Mouse (Mus musculus) retina, postnatal 1 day (tissue): Measurements from ENCODE around the gene Tarsl2.

ENCODE experiments used
- DNase-seq: peaks from one replicate; pipeline ENCODE4 v3.0.0-alpha.2; 2012

The Tarsl2 gene

DNA sequence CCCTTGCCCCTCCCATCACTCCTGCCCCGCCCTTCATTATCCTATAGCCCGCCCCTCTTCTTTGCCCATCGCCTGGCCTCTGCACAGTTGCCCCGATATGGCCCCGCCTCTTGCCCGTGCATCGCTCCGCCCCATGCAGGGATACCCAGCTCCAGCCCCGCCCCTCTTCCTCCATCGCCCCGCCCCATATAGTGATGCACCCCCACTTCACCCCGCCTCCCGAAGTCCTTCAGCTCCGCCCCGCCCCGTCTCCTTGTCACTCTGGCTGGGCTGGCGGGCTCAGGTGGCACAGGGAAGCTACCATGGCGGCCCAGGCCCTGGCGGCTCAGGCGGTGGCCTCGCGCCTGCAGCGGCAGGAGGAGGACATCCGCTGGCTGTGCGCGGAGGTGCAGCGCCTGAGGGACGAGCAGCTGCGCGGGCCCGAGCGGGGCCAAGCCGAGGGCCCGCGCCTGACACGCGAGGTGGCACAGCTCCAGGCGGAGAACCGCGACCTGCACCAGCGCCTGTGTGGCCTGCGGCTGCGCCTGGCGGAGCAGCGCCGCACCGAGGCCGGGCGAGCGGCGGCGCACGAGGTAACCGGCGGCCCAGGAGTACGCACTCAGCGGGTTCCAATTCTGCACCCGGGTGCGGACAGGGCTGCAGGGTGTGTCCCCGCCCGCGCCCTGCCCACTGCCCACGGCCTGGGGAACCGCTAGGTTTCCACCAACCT, at the start of gene Tarsl2:
Gene Tarsl2 (plus strand): TSS at position 256 of the 709 bp plus-strand sequence.
- peak; percentile 97 for DNase-seq

DNA sequence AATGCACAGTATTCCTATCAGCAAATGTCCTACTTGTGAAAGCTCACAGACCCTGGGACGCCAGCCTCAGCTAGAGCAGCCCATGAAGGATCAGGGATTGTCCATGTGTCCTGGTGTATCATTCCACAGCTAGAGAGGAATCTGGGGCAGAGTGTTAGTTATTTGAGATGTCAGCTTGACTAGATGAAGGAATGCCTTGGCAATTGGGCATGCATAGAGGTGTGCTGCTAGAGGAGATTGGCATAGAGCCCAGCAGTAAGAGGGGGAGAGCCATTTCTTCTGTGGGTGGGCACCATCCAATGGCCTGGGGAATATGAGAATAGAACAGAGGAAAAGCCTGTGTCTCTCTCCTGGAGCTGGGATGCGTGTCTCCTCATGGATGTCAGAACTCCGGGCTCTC, 38.6 kb upstream of the Tarsl2 start:
- no peak for DNase-seq

DNA sequence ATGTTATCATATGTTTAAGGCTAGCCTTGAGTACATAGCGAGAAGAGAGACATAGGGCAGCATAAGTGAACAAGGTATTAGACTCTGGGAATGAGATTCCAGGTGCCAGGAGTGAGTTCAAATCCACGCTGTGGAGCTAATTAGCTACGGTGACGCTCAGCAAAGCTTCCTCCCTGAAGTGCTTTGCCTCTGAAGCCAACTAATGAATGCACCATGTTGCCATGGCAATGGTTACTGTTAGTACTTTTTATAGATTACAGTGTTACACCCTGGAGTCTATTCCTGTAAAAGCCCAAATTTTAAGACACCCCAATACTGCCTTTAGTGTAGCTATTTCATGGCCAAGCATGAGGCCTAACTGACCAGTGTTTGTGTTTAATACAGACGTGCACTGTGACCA, 37.7 kb upstream of the Tarsl2 start:
- no peak for DNase-seq

GRCm38 (mm10) chr7:65610171-65610570, 34.5 kb upstream of the Tarsl2 start:
- DNase-seq, result peak; percentile 50

GRCm38 (mm10) chr7:65610673-65611072, 34.0 kb upstream of the Tarsl2 start:
- DNase-seq, result no peak

GRCm38 (mm10) chr7:65611298-65611697, 33.4 kb upstream of the Tarsl2 start:
- DNase-seq, result no peak

- DNase-seq, result no peak
These were observed 31.0 kb upstream of the Tarsl2 start for GRCm38 (mm10) chr7:65613723-65614122.

DNA sequence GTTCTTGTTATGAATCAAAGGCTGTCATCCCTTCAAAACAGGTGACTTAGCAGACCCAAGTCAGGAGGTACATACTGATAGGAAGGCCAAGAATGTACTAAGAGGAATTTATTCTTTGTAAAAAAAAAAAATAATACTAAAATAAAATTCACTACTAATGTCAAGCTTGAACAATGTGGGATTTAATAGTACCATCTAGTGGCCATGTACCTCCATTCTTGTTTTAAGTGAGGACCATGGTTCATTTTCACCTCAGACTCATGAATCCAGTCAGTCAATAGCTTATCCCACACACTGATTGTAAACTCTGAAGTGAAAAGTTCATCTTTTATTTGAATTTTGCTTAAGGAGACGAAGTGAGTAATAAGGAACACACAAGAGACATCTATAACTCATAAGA, 25.9 kb upstream of the Tarsl2 start:
- DNase-seq, result no peak

DNA sequence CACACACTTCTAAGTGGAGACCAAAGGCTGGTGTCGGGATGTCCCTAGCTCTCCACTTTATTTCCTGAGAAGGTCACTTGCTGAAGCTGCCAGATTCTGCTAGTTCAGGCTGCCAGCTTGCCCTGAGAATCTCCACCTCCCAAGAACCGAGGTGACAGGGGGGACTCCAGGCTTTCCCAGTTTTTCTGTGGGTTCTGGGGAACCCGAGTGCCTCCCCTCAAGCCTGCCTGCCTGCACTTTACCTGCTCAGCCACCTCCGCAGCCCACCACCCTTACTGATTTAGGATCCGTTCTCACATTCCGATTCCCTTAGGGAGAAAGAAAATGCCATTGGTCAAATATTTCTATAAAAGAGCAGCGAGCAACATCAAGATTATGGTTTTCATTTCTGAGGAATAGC, 24.0 kb upstream of the Tarsl2 start:
- no peak for DNase-seq

DNA sequence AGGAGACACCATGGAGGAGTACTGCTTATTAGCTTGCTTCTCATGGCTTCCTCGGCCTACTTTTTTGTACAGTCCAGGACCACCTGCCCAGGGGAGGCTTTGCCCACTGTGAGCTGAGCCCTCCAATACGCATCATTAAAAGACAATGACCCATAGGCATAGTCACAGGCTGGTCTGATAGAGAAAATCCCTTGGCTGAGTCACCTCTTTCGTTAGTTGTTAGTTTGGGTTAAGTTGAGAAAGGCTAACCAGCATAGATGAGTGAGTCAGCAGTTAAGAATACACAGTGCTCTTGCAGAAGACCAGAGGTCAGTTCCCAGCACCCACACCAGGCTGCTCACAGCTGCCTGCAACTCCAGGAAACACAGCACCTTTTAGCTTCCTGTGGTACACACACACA, 21.4 kb upstream of the Tarsl2 start:
- DNase-seq, result no peak

DNA sequence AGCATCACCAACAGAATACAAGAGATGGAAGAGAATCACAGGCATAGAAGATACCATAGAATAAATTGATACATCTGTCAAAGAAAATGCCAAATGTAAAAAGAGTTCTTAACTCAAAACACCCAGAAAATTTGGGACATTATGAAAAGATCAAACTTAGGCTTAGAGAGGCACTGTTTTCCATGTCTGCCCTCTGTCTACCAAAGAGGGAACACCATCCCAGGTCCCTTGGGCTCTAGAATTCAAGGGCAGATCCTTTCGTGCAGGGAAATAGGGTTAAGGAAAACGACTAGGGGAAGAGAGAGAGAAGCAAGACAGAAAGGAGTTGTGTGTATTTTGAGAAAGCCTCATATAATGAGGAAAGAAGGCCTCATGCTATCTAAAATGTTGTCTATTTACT, 19.2 kb upstream of the Tarsl2 start:
- no peak for DNase-seq

GRCm38 (mm10) chr7:65629846-65630245, 14.9 kb upstream of the Tarsl2 start:
- no peak for DNase-seq

DNA sequence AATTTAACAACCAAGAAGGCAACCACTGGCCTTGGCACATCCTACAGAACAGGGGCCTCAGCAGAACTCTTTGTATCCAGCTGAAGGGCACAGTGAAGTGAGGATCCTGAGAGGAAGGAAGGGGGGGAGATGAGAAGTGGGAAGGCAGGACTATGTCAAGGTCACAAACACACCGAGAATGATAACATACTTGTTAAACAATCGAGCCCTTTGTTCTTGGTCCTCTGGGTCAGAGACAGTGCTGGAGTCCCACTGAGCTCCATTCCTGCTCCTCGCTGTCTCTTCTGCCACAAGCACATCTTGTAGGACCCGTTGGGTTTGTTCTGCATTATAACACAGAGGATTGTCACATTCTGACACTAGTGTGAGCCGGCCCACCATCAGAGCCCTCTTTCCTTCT, 14.0 kb upstream of the Tarsl2 start:
- peak; percentile 36 for DNase-seq

DNA sequence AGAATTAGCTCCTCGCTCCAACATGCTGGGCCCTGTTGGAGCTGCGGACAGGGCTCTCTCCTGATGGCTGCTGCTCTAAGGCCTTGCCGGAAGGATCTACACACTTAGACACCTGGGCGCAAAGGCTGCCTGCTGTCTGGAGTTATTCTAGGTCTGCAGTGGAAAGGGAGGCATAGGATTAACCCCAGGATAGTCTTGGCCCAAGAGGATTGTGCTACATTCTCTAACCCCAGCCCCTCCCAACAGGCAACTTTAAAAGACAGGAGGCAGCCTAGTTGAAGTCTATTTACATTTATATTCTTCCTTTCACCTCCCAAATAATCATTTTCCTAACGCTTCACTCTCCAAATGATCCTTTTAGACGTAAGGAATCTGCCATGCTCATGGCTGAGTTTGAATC, 8.9 kb upstream of the Tarsl2 start:
- DNase-seq, result no peak

- peak; percentile 65 for DNase-seq
These were observed 8.3 kb upstream of the Tarsl2 start for GRCm38 (mm10) chr7:65636356-65636880.

- DNase-seq, result peak; percentile 76
These were observed 6.4 kb upstream of the Tarsl2 start for GRCm38 (mm10) chr7:65638170-65638770.

DNA sequence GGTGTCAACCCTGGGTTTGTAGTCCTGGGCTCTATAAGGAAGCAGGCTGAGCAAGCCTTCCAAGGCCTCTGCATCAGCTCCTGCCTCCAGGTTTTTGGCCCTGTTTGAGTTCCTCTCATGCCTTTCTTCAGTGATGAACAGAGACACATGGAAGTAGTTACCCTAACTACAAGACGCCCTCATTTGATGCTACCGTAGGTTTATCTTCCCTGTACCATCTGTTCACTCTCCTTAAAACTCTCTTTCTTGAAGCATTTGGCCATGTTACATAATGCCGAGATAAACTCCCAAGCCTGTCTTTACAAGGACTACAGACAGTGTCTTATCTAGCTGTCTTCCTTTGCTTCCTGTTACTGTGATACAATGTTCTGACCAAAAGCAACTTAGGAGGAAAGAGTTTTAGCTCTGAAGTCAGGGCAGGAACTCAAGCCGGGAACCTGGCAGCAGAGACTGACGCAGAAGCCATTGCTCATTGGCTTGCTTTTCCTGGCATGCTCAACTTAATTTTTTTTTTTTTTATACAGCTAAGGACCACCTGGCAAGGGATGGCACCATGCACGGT, 4.8 kb upstream of the Tarsl2 start:
- DNase-seq, result no peak

DNA sequence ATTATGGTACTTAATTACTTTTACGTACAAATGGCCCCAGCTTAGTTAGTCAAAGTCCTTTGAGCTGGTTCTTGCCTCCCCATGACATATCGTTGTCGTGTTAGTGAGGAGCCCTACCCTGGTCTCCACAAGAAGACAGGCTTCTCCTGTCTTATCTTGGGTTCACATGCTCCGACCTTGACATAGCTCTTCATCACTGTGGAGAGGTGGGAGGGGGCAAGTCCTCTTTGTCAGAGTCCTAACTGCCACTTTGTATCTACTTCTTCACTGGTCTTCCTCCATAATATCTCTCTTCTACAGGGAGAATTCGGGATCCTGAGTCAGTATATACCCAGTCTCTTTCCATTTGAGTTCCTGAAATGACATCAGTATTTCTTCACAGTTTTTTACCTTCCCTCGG, 4.0 kb upstream of the Tarsl2 start:
- no peak for DNase-seq

- peak; percentile 41 for DNase-seq
These were observed 2.1 kb upstream of the Tarsl2 start for GRCm38 (mm10) chr7:65642371-65643304.

DNA sequence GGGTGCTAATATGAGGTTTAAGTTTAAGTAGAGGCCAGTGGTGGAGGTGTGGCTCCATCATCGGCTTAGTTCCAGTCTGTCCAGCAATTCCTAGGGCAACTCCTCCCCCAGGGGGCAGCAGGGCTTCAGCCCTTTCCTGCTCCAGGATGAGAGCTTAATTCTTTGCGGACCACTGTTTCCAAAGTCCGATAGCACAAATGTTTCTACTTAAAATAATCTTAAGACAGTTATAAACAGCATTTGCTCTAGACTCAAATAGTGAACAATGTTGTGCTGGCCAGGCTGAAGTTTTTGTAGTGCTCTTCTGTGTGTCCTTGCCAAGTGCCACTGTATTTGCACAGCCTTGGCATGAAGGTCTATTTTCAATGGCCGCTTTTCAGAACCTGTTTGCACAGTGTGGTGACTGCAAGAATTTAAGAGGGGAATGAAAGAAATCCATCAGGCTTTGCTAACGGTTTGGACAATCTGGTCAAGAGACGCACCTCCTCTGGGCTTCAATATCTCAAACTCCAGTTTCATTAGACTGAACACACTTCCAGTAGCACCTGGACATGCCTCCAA, 757 bp upstream of the Tarsl2 start:
- DNase-seq, result no peak

- DNase-seq, result no peak
These were observed 1.3 kb downstream of the Tarsl2 start for GRCm38 (mm10) chr7:65645996-65646395.

GRCm38 (mm10) chr7:65650662-65651061, 6.0 kb downstream of the Tarsl2 start:
- DNase-seq, result no peak
